Mouse (Mus musculus): Measurements from ENCODE around the gene Slc12a1.

Gene Slc12a1

DNA sequence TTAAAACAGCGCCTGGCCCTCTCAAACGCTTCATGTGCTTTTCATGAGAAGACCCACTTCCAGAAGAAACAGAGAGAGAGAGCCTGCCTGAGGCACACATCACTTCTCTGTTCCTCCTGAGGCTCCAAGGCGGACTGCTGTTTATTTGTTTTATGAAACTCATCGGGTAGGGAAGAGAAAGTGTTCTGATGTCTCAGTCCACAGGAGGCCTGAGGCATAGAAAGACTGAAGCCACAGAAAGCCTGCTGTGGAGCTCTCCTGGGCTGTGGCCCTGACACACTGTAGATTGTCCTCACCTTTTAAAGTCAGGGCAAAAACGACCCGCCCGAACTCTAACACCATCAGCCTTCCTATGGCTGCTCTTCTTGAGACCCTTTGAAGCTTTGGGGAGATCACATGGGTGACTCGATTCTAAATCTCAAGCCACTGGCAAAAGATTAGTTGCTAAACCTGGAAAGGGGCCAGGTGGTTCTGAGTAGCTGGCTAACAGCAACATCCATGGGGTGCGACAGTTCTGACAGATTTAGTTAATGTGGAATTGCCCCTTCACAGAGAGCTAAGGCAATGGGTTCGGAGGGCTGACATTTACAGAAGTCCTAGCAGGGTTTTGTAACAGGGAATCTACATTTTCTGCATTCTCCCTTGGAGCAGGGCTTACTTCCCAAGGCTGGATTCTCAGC is 59.7 kb downstream of the Slc12a1 start:
- DNase-seq = no peak

DNA sequence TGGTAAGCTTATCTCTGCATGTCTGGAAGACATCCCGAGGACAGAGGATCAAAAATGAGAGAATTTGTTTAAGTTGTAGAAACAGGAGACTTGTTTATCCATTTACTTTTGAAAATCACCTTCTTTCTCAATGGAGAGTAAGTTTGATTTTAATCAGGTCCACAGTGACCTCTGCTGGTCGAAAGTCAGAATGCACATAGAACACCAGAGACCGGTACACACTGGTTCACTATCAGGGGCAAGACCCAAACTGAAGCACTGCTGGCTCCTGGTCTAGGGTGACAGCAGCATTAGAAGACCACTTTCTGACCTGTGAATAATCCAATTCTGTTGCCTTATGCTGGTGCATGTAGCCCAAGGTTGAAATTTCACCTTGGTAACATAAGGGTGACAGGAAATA is 62.3 kb downstream of the Slc12a1 start:
- DNase-seq = peak in 1 of 2 experiments; percentile 66

DNA sequence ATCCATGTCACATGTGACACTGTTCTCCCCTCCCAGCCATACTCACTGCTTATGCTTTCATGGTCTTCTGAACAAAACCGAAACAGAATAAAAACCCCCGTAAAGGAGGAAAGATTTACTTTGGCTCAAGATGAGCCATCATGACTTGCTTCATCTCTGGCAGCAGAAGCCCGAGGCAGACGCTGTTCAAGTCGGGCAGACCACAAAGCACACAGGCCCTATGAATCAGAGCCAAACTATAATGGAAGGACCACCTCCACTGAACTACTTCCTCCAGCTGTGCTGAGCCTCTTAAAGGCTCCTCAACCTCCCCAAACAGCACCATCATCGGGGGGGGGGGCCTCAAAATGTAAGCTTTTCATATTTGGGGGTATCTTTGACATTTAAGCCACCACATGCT is 65.0 kb downstream of the Slc12a1 start:
- no peak for DNase-seq

DNA sequence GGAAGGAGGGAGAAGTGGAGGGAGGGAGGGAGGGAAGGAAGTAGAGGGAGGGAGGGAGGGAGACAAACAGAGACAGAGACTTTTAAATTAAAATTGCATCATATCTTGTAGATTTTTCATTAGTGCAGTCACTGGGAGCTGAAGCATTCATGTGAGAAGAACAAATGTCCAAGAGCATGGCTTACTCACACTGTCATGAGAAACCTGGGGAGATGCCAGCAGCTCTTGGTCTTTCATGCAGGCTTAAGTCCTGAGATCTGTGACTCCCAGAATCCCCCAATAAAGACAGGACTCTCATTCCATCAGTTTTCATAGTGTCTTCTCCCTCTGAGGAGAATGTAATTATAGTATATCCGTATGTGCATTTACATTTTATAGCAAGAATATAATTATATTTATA is 66.3 kb downstream of the Slc12a1 start:
- no peak for DNase-seq

DNA sequence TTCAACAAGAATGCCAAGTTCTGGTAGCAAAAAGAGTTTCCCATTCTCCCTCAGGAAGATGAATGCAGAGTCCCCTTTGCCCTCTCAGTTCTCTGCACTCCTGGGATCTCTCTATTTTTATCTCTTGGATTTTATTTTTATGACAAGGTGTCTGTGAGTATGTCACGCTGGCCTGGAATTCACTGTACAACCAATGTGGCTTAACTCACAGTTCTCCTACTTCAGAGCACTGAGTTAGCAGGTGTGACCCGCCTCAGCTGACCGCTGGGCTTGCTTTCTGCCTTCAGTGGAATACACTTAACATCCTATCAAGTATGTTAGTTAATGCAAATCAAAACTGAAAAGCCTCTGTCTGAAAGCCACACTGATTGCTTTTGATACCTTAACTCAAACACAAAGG is 67.0 kb downstream of the Slc12a1 start:
- no peak for DNase-seq

DNA sequence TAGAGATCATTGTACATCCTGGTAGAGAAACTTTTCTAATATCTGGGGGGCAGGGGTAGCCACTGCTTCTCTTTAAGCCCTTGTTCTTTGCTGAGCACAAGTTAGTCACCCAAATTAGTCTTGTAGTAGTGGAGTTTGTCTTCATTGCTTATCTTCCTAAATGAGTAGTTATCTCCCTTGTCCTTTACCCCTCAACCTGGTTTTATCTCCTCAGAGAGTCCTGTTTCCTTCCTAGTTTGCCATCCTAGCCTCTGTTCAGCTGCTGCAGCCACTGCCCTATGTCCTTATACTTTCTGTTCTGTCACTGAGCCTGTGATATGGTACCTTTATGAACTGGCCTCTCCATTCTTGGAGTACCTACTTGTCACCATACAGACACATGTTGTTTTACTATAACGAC is 69.4 kb downstream of the Slc12a1 start:
- DNase-seq = no peak

DNA sequence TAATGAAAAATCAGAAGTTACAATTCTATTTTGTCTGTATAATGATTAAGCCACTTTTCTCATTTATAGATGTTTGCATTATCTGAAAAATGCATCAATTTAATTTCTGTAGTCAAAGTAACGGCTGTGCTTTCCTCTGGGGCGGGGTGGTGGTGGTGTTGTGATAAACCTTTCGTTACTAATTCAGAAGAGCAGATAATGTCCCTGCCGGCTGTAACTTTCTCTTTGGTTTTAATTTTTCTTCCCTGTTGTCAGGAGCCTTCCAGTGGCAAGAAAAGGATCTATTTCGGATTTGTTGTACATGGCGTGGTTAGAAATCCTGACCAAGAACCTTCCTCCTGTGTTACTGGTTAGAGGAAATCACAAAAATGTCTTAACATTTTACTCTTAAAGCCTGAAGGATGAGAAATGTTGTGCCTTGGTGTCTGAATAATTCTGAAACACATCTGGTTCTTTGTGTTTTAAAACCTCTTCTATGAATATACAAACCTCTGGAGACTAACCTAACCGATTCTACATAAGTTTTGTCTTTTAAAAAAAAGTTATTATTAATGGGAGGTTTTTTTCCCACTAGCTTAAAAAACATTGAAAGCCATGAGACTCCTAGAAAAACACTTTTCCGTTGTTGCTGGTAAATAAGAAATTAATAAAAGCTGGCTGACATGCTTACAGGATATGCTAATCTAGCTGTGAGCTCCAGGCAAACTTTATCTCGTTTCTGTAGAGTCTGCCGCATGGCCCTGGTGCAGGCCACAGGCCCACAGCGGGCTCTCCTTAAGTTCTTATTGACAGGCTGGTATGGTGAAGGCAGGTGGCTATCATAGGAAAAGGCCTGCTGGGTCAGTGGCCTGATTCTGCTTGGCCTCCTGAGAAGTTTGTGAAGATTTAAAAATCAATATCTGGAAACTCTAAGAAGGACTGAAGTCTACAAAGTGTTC is 76.4 kb downstream of the Slc12a1 start:
- DNase-seq = no peak

DNA sequence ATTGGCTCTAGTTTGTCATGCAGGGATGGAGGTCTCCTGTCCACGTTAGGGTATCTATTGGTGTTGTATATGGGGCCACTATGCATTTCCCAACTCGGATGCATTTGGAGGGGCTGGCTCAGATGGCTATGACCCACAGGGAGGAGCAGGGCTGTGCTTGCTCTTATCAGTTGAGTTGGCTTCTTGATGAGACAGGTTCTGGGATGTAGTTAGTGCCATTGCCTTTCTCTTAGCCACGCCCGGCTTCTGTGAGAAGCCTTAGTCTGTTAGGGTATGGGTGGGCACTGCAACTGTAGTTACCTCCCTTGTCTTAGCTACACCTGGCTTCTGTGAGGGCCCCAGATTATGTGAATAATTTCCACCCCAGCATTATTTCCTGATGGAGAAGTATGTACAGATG is 79.9 kb downstream of the Slc12a1 start:
- no peak for DNase-seq

DNA sequence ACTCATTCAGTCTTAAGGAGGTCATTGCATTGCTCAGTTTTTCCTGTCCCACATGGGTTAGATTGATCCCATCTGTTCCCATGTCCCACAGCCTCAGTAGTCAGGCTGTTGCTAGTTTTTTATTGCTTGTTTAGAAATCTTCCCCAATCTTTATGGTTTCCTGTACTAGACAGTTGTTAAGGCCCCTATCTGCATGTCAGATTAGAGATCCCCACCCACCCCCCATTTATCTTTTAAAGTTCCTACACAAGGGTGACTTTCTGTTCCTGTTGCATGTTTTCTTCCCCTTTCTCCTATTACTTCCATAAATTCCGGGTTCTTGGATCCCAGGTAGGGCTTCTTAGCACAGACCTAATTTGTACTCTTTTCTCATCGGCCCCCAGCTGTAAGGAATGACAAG is 81.2 kb downstream of the Slc12a1 start:
- no peak for DNase-seq

DNA sequence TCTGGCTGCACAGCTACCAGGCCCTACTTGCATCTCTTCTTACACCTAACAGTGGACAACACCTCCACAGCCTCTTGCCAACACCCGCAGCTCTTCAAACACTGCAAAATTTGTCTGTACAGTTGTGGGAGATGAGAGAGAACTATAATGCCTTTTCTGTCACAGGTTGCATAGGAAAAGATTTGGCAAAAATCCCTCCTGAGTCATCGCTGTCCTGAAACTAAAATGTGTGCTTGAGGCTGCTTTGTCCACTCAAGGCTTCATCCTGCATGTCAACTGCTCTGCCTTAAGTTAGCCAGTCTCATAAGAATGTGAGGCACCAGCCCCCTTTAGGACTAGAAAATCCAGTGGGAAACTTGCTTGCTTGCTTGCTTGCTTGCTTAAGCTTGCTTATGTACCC is 81.7 kb downstream of the Slc12a1 start:
- no peak for DNase-seq

DNA sequence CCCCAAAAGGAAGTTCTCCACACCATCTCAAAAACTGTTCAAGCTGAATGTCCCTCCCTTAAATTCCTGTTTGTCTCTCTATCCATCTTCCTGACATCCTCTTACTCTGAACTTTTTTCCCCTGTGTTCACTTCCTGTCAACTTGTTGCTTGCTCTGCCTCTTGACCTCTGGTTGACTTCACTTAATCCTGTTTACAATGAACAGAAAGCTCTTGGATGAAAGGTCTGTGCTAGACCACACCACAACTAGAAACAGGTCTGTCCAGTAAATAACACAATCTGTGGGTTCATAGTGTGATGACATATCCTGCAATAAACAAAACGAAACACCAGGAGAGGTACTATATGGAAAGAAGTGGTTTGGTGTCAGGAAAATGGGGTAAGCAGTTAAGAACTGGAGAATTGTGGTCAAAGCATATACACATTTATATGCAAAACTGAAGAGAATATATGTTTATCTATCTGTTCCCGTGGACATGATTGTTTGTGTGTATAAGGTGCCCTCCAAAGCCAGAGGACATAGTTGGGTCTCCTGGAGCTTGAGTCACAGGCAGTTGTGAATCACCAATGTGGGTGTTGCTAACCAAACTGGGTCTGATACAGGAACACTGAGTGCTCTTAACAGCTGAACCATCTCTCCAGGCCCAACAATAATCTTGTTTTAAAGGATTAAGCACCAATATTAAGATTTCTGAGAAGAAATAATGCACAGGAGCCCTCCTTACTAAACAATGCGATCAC is 93.4 kb downstream of the Slc12a1 start:
- no peak for DNase-seq

DNA sequence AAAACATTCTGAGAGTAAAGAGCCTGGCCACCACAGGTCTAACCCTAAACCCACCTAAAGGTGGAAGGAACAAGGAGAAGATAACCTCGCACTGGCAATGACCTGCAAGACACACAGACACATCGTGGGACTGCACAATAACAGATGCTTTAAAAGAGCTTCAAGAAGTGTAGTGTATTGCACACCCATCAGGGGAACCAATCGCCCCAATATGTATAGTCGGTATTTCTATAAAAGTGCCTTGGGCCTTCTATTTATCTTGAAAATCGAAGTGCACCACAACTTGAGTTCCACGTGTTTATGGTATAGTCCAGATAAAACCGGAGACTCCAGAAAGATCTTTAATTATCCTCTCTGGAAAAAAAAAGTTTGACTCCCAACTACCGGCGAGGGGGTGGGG is 94.4 kb downstream of the Slc12a1 start:
- DNase-seq = no peak

DNA sequence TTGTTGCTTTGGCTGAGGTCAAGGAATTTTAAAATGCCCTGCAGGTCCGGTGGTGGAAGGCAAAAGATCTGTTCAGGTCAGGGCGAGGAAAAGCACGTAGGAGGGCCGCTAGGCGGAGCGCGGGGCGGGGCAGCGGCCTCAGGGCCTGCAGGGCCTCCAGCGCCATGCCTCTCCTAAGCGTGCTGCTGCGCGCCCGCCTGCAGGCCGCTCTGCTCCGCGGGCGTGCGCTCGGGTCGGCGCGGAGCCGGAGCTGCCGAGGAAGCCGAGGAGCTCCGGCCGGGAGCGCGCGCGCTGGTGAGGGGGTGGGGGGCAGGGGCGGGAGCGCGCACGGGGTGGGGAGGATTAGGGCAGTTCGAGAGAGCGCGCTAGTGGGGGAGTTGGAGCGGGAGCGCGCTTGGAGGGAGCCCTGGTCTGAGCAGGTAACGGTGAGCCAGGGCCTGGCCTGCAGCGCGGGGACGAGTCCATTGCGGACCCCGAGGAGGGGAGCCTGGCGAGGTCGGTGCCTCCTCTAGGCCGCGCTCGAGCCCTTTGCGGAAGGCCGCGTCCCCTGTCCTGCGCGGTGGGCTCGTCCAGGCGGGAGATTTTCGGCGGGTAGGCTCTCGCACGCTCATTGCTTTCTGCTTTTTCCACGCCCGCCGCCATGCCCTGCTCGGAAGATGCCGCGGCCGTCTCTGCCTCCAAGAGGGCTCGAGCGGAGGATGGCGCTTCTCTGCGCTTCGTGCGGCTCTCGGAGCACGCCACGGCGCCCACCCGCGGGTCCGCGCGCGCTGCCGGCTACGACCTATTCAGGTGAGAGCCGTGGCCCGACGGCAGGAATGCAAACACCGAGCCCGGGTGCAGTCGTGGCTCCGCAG is 95.0 kb downstream of the Slc12a1 start, which contains the start of gene Dut:
Gene Dut, plus strand, starts transcription at position 83 of the 854 bp plus-strand sequence.
- DNase-seq = peak; percentile 94 to 98

DNA sequence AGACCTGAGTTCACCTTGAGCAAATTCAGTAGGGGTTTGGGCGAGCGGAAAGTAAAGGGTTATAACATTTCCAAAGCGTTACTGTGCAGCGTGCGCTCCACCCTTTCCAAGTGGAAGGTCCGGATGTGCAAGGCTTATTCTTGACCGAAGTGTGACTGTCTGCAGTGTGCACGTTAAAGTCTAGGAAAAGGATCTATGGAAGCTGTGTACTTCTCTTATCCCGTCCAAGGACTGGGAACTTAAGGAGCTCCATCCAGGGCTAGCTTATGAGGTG is 95.6 kb downstream of the Slc12a1 start:
- DNase-seq = no peak

DNA sequence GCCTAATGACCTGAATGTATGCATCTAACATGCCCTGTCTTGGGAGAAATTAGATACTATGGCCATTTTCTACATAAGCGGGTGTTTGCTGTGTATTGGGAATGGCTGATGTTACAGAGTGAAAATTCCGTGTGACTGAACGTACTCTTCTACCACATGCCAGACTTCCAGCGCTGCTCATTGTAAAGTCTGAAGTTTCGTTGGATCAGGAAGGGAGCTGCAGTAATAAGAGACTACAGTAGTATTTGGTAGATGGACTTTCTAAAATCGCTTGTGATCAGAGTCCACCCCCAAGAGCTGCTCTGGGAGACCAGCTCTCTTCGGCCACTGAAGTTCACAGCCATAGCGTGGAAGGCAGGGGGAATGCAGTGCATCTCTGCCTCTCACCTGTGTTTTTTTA is 96.0 kb downstream of the Slc12a1 start:
- DNase-seq = no peak

DNA sequence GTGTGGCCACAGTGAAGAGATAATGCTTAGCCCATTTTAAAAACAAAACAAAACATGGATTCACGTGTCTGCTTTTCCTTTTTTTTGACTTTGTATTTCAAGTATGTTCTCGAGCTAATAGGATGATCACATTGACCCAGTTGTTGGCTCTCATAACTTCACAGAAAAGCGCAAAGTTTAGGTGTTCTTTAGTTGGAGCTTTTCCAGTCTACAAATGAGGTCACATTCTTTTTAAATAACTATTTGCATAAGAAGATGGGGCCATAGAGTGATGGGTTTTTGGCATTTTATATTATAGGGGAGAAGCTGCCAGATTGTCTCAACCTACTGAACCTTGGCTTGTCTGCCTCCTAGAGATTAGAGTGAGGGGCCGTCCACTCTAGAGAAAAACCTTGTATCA is 97.0 kb downstream of the Slc12a1 start:
- DNase-seq = no peak

DNA sequence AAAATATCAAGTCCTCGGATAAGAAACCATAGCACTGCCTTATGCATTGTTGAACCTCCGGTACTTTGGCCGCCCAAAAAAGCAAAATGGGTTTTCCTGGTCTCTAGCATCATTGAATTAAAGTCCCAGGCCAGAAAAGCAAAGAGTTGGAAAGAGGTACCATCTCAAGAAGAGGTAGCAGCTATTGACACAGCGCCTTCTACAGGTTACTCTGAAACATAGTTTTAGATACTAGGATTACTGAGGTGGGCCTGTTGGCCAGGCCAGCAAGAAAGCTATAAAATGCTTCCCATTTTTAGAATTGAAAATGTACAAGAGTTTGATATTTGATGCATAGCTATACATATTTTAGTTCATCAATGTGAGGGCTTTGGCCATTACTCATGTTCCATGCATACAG is 97.6 kb downstream of the Slc12a1 start:
- no peak for DNase-seq

DNA sequence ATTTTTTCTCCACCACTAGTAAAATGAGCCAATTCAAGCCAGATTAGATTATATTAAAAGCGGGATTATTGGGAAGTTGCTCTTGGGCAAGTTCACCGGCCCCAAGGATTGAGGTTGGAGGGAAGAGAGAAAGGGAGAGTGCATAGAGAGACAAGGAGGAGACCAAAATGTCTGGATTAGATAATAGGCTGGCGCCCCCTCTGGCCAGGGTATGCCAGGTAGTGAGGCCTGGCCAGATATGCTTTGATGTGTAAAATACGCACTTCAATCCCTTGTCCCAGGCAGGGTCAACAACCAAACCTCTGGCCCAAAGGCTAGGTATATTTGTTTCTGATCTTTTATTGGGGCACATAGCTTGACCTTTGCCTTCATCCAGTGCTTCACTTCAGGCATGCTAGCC is 99.5 kb downstream of the Slc12a1 start:
- DNase-seq = no peak

DNA sequence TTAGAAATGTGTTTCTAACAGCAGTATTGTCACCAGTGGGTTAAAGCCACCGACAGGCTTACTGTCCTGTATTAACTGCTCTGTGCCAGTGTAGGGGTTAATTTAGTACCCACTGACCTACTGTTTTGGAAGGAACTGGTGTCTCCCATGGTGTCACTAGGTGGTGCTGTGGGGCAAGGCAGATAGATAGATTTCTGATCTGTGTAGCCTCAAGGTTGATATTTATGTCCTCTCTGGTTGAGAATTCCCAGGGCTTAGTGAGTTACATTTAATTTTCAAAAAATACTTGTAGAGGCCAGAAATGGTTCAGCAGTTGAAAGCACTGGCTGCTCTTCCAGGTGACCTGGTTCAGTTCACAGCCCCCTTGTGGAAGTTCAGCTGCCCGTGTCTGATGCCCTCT is 100.0 kb downstream of the Slc12a1 start:
- DNase-seq = peak in 1 of 2 experiments; percentile 60

DNA sequence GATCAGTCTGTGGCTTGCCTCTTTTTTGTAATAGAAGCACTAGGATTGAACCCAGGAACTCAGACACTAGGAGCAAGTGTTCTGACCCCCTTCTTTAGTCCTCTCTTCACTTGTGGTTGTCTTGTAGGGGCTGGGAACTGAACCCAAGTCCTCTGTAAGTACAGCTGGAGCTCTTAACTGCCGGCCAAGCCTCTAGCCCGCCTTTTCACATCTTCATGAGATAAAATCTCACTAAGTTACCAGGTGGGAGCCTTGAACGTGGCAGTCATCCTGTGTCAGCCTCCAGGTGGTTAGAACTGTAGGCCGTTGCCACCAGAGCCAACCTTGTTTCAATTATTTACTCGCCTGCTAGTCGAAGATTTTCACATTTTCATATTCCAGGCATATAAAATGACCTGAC is 101.4 kb downstream of the Slc12a1 start:
- no peak for DNase-seq

DNA sequence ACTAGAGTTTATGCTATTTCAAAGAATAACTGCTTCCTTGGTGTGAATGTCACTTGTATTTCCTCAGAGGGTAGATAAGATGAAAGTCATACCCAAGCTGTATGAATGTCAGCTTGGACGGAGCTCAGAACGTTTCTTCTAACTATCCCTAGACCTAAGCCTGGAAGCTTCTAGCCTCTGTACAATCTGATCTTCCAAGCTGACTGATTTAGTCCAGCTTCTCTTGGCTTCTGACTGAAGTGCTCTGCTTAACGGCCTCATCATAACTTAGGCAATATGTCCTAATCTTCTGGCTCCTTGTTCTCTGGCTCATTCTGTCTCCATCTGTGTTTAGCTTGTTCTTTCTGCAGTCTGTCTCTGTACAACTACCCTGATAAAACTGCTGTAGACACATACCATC is 102.3 kb downstream of the Slc12a1 start:
- DNase-seq = no peak

DNA sequence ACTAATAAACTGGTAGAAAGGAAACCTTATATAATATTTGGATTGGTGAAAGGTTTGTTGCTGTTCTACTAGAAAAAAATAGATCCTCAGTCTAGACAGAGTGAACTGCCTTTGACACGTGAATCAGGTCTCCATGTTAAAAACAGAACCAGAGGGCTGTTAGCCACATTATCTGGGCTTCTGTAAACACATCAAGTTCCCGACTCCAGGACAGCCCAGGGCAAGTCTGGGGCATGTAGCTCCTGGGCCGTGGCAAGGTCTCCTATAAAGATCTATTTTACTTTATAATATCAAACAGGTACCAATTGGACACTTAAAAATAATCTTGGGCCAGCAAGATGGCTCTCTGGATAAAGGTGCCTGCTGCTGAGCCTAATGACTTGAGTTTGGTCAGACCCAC is 103.6 kb downstream of the Slc12a1 start:
- DNase-seq = no peak

Data from lung, postnatal 4 days (tissue).